In the genomic region with DNA sequence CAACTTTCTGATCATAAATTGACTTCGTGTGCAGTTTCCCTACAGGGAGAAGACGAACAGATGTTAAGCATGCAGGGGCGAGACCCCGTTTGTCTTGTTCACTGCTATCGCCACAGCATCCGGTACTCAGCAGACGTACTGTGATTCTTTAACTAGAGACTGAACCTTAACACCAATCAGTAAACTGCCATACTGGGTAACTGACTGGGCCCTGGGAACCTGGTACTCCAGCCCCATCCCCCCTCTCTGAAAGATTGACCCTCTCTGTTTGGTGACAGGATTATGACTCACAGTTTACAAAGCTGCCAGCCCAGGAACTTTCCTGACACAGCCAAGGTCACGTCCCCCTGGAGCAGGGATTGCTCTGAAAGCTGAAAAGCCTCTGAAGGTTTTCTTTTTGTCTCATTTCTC, we compare ENCODE assay signal across 10 mouse cellular contexts. TPM values are rescaled to one million over a fixed set of nuclear protein-coding genes. Genes with fewer than 3 reads are reported as not detected.
A peak's percentile ranks its signal among the peaks of the same experiment; 100 is the strongest.
DNase-seq lines count a peak whose midpoint lies in the region; ATAC-seq and TF ChIP-seq lines count a peak whose summit lies in the region.
"Had no signal": no experiment of that assay in that cellular context is flagged by ENCODE, and none has a peak within 500 bp of the region (broad histone marks: within the 10 kb centered on the region; RNA-seq: fewer than 3 reads in every experiment).

No protein-coding gene starts in this region.

- peak overlapping the region; percentile 35; the same call in 1 of the 2 replicates for H3K4me3 ChIP-seq in kidney, adult 2 months (ENCODE audit: insufficient read depth, low read depth, low read length)
- H3K4me3 ChIP-seq in lung, embryonic 16.5 days (ENCODE audit: low read length), result peak overlapping the region; percentile 37
- peak overlapping the region; percentile 26 for H3K4me3 ChIP-seq in small intestine, adult 2 months (ENCODE audit: low read depth, low read length)

- no peak for TF ChIP-seq POLR2A in kidney, adult 2 months (IDR thresholded peaks at IDR 0.05; ENCODE audit: low read depth, low read length)
- TF ChIP-seq POLR2A in small intestine, adult 2 months (IDR thresholded peaks at IDR 0.05; ENCODE audit: low read depth, low read length), result no peak

- 13% methylated on average over 8 of the region's 8 CpGs for WGBS in kidney, adult 2 months
- 5% methylated on average over 8 of the region's 8 CpGs for WGBS in lung, embryonic 16.5 days
- WGBS in small intestine, adult 2 months, result 6% methylated on average over 8 of the region's 8 CpGs

- no peak overlapping the region for H3K27ac ChIP-seq in kidney, adult 2 months (ENCODE audit: insufficient read depth, low read depth, low read length)
- no peak overlapping the region for H3K27ac ChIP-seq in lung, embryonic 16.5 days (ENCODE audit: low read length)
- H3K27ac ChIP-seq in small intestine, adult 2 months (ENCODE audit: insufficient read depth, low read depth, low read length), result no peak overlapping the region

- H3K4me2 ChIP-seq in lung, embryonic 16.5 days (ENCODE audit: low read depth, low read length), result peak overlapping the region; percentile 60

- no peaks in the 10 kb centered on the region for H3K27me3 ChIP-seq in kidney, adult 2 months (replicated peaks; ENCODE audit: control insufficient read depth, insufficient read depth, low read length)
- H3K27me3 ChIP-seq in lung, embryonic 16.5 days (ENCODE audit: control insufficient read depth, insufficient read depth, low read depth, low read length), result no peaks in the 10 kb centered on the region
- no peaks in the 10 kb centered on the region for H3K27me3 ChIP-seq in small intestine, adult 2 months (ENCODE audit: control insufficient read depth, insufficient read depth, low read length)

- TF ChIP-seq CTCF in kidney, adult 2 months (conservative IDR thresholded peaks at IDR 0.05; ENCODE audit: insufficient read depth, insufficient read length, low read depth, low read length), result no peak
- TF ChIP-seq CTCF in small intestine, adult 2 months (IDR thresholded peaks at IDR 0.05; ENCODE audit: extremely low read depth, insufficient read length, insufficient replicate concordance, low read depth, low read length), result no peak

- H3K9ac ChIP-seq in lung, embryonic 16.5 days (ENCODE audit: low read length), result peak overlapping the region; percentile 51

- peak; percentile 62 for ATAC-seq in lung, embryonic 16.5 days (ENCODE audit: low read depth)
- ATAC-seq: Patski had no signal

- H3K36me3 ChIP-seq in kidney, adult 2 months (ENCODE audit: control insufficient read depth, insufficient read depth, low read length), result no peaks in the 10 kb centered on the region
- no peaks in the 10 kb centered on the region for H3K36me3 ChIP-seq in lung, embryonic 16.5 days (ENCODE audit: control insufficient read depth, insufficient read depth, low read length)
- H3K36me3 ChIP-seq in small intestine, adult 2 months (ENCODE audit: control insufficient read depth, insufficient read depth, low read length), result no peaks in the 10 kb centered on the region

- DNase-seq in A20 (ENCODE audit: low read depth, low spot score), result peak; percentile 68
- peak; percentile 81 for DNase-seq in embryo, embryonic 10.5 days (ENCODE audit: low spot score)
- peak; percentile 47 for DNase-seq in heart, adult 8-10 months (ENCODE audit: low spot score)
- peak; percentile 41 for DNase-seq in kidney, adult 2 months
- DNase-seq in cerebellum, adult 8-10 months, result no peak
- DNase-seq in frontal cortex, postnatal 10 days (ENCODE audit: low spot score in 2 of 2), result no peak

- H3K9me3 ChIP-seq in lung, embryonic 16.5 days (ENCODE audit: control insufficient read depth, low read length), result no peaks in the 10 kb centered on the region

- 0 out of 2 replicates have a peak, but pooled peaks cover 4% of the 10 kb centered on the region for H3K4me1 ChIP-seq in kidney, adult 2 months (ENCODE audit: control insufficient read depth, insufficient read depth, low read length)
- peaks cover 7% of the 10 kb centered on the region for H3K4me1 ChIP-seq in lung, embryonic 16.5 days (replicated peaks; ENCODE audit: control insufficient read depth, insufficient read depth, low read length)
- no peaks in the 10 kb centered on the region; the same call in 1 of the 2 replicates for H3K4me1 ChIP-seq in small intestine, adult 2 months (ENCODE audit: control insufficient read depth, insufficient read depth, insufficient read length, low read length)

RNA-seq across cellular contexts. Expression of gene Kcnv2, which starts 42.1 kb away (rescaled TPM):
- total RNA-seq in heart, adult 8-10 months (2022), result 1 to 10 TPM; 5.8 to 7.2 (median 6.2) TPM
- 0.02 and 0.03 TPM in 2 replicates for polyA plus RNA-seq in kidney, adult 2 months (2012; rRNA removed)
- polyA plus RNA-seq in lung, embryonic 16.5 days (2015; fragmentation: Nextera tagmentation; extraction: Ambion mirVana), result 0.04 and 0.08 TPM in 2 replicates
- polyA plus RNA-seq in small intestine, adult 2 months (2012; rRNA removed), result 0.01 and 0.03 TPM in 2 replicates
- total RNA-seq: neutrophil, adult 5-6 weeks had no signal
- polyA plus RNA-seq: Patski had no signal

Comparison
In these comparisons a context has a peak if more than half of its experiments do, and no peak if none do; other contexts are left out.
1. DNase-seq: peak in A20 (single experiment), embryo, embryonic 10.5 days (single experiment), heart, adult 8-10 months (single experiment) and kidney, adult 2 months (single experiment); none in cerebellum, adult 8-10 months (single experiment) and frontal cortex, postnatal 10 days (0 of 2).
2. Peak in every context shown above with its lines, with median percentiles within 50 percentile points of each other: H3K4me3 ChIP-seq.